Mouse (Mus musculus): ENCODE results near the gene Setd1b.
A peak's percentile ranks its signal among the peaks of the same experiment; 100 is the strongest.

Gene Setd1b

DNA sequence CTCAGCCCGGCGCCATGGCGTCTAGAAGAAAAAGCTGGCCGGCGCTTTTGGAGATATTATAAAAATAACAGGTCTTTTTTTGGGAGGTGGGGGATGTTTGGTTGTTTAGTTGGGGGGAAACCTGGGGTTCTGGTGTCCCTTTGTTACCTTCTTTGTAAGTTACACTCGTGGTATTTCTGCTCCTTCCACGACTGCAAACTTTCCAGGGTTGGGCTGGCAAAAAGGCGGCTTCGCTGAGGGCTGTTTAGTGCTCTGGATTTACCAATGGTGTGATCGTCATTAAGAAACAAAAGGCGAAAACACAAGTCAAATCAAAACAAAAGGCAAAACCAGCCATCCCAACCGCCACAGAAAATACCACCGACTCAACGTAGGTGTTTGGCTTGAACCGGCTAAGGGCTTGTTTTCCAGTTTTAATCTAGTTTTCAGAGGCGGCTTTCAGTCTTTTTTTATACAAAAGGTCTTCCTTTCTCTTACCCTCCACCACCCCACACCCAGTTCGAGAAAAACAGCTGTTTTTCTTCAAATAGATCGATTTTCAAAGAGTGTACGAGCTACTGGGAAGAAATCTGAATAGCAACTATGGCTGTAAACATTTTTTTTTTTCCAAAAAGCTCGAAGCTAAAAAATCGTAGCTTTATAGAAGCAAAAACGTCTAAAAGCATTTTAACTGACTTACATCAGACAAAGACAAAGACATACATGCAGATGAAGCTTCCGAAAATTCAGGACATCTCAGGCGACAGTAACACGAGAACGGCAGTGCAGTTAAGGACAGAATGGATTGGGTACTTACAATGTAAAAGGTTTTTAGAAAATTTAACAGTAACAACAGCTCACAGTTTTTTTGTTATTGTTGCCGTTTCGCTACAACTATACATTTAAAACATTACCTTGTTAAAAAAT is 2.0 kb upstream of the Setd1b start:
- DNase-seq (ENCODE audit: low read depth, low spot score), result no peak

DNA sequence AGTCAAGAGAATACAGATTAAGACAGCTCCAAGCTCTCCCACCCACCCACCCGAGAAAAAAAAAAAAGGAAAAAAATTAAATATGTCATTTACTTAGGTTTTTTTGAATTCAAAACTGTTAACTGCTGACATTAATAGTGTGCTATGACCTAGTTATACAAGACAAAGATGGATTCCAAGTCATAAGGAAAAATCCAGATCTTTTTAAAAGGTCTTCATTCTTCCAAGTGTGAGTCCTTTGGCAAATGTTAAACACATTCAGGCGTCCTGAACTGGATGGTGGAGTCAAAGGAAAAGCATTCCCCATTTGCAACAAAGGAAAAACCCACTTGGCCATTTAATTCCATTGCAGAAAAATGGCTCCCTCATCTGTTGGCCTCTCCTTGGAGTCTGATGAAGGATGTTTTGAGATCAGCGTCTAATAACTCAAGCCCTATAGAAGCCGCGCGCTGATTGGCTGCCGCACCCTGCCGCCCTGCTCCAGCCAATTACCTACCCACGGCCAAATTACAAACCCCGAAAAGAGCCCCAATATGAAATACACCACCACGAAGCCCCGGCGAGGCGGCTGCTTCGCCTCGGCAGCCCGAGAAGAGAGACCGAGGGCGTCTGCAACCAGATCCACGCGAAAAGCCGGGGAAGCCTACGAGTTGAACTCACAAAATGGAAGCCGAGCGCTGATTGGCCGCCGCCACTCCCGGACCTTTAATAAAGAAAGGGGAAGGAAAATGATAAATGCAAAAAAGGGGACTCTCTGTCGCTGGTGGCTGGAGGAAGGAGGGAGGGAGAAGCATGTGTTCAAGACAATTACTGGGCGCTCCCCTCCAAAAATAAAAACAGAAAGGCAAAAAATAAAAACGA is 1.1 kb upstream of the Setd1b start:
- peak; percentile 94 for DNase-seq (ENCODE audit: low read depth, low spot score)

GRCm38 (mm10) chr5:123141555-123142160 is 335 bp upstream of the Setd1b start:
- DNase-seq (ENCODE audit: low read depth, low spot score), result peak; percentile 40

DNA sequence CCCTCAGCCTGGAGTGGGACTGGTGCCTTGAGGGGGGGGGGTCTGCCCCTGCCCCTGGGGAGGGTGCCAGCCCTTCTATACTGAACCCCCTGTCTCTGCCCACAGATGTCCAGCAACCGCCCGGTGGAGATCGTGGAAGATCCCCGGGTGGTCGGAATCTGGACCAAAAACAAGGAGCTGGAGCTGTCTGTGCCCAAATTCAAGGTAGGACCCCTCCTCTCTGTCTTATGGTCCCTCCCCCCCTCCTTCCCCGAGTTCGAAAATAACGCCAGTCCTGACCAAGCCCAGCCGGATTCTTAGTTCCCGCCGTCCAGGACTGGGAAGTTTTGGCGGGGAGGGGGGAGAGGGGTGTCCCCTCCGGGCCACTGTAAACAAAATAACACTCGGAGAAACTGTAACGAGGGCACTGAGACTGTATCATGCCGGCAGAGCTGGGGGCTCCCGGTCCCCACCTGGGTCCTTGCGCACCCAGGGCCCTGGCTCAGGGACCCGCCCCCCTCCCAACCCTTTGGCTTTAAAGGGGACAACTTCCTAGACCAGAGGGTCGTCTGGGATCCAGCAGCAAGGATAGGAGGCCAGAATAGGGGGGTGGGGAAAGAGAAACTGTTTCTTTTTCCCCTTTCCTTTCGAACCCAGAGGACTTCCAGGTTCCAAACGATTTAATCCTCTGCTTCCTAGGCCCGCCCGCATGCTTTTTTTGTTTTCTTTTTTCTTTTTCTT is 1.4 kb downstream of the Setd1b start:
- DNase-seq (ENCODE audit: low read depth, low spot score), result no peak

DNA sequence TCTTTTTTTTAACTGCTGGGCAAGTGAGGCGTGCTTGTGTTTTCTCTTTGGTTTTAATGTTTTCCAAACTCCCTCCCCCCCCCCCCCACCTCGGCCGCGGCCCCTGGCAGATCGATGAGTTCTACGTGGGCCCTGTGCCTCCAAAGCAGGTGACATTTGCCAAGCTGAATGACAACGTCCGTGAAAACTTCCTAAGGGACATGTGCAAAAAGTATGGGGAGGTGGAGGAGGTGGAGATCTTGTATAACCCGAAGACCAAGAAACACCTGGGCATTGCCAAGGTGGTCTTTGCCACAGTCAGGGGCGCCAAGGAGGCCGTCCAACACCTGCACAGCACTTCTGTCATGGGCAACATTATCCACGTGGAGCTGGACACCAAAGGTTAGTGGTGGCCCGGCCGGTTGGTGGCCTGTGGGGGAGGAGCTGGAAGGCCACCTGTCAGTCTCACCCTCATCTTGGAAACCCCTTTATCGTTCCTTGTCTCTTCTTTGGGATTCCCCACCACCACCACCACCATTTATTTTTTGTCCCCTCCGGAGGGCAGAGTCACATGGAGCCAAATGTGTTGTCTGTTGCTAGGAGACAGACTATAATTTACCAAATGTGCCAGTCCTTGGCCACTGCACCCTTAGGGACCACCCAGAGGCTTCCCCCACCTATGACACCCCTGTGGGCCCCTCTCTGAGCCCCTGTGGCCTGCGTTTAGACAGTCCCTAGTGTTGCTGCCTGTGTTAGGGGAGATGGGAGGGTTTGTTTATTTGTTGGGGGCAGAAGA is 2.2 kb downstream of the Setd1b start:
- no peak for DNase-seq (ENCODE audit: low read depth, low spot score)

DNA sequence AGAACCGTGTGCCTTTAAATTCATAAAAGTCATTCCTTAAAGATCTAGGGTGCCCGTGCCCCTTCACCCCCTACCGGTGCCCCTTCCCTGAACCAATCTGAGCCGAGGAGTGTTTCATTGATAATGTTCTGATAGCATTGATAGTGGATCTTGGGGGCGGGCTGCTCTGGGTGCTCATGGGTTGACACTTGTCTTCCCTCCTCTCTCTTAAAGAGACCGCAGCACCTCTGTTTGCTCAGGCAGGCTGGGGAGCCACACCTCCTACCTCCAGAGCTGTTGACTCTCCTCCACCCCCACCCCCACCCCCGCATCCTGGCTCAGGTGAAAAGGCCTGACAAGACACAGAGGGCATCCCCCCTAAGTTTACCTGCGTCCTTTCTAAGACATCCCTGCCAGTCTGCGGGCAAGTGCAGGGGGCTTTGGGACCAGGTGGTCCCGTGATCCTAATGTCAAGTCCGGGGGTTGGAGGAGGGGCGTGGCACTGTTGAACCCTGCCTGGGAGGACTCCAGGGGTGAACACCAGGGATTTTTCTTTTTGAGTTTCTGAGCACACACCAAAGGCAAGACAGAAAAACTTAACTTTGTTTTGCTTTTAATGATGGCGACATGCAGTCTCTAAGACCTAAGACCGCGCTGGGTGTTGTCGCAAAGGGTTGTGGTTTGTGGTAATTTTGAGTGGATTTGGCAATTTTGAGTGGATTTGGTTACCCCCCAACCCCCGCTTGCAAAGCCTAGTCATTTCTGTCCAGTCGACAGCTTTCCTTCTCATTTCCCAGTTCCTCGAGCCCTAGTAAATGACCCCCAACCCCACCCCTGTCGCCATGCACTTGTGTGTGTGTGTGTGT is 3.0 kb downstream of the Setd1b start:
- DNase-seq (ENCODE audit: low read depth, low spot score), result no peak

- no peak for DNase-seq (ENCODE audit: low read depth, low spot score)
These were observed 4.4 kb downstream of the Setd1b start for GRCm38 (mm10) chr5:123146357-123146756.

GRCm38 (mm10) chr5:123147569-123147968 is 5.6 kb downstream of the Setd1b start:
- DNase-seq (ENCODE audit: low read depth, low spot score), result no peak

DNA sequence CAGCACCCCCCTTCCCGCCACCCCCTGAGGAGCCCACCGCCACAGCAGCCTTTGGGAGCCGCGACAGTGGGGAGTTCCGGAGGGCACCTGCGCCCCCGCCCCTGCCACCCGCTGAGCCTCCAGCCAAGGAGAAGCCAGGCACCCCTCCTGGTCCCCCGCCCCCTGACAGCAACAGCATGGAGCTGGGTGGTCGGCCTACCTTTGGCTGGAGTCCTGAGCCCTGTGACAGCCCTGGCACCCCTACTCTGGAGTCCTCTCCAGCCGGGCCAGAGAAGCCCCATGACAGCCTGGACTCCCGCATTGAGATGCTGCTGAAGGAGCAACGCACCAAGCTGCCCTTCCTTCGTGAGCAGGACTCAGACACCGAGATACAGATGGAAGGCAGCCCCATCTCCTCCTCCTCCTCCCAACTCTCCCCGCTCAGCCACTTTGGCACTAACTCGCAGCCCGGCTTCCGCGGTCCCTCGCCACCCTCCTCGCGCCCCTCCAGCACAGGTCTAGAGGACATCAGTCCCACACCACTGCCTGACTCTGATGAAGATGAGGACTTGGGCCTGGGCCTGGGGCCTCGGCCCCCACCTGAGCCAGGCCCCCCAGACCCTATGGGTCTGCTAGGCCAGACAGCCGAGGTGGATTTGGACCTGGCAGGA is 6.2 kb downstream of the Setd1b start:
- no peak for DNase-seq (ENCODE audit: low read depth, low spot score)

- DNase-seq (ENCODE audit: low read depth, low spot score), result peak; percentile 91
These were observed 7.7 kb downstream of the Setd1b start for GRCm38 (mm10) chr5:123149451-123150400.

DNA sequence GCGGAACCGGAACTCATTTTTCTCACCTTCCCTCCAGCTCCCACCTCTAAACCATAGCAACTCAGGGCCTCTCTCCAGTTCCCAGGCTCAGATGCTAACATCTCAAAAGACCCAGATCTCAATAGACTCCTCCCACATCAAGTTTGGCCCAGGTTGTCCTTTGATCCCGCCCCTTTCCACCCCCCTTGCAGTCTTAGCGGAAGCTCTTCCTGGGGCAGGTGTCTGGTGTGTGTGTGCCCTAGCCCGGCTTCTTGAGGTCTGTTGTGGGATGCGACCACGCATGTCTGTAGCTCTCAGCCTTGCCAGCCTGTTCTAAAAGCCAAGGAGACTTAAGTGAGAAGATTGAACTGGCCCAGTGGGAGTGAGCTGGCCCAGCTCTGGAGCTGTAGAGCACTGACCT is 8.6 kb downstream of the Setd1b start:
- no peak for DNase-seq (ENCODE audit: low read depth, low spot score)

GRCm38 (mm10) chr5:123151077-123151476 is 9.1 kb downstream of the Setd1b start:
- DNase-seq (ENCODE audit: low read depth, low spot score), result peak; percentile 52

- DNase-seq (ENCODE audit: low read depth, low spot score), result no peak
These were observed 9.8 kb downstream of the Setd1b start for GRCm38 (mm10) chr5:123151707-123152362.

DNA sequence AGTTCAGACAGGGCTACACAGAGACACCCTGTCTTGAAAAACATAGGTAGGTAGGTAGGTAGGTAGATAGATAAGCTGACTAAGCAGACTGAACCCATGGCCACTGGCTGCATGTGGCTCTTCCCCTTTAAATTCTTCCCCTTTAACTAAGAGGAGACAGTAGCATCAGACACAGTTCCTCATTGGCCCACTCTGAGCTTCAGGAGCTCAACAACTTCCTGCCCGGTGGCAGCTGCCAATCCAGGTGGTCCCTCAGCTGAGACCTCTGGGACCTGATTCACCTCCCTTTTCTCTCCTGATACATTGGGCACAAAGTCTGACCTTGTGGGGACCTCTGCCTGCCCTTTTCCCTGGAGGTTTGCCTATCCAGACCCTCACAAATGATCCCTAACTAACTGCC is 10.9 kb downstream of the Setd1b start:
- DNase-seq (ENCODE audit: low read depth, low spot score), result no peak

DNA sequence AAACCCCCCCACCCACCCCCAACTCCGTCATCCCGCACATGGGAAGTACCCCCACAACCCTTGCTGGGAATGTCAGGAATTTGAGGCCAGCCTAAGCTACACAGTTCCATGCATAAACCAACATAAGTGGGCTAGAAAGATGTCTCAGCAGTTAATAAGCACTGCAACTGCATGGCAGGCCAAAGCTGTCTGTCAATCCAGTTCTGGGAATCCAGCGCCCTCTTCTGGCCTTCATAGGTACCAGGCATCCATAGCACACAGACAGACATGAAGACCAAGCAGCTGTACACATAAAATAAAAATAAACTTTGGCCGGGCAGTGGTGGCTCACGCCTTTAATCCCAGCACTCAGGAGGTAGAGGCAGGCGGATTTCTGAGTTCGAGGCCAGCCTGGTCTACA is 13.4 kb downstream of the Setd1b start:
- peak; percentile 73 for DNase-seq (ENCODE audit: low read depth, low spot score)

DNA sequence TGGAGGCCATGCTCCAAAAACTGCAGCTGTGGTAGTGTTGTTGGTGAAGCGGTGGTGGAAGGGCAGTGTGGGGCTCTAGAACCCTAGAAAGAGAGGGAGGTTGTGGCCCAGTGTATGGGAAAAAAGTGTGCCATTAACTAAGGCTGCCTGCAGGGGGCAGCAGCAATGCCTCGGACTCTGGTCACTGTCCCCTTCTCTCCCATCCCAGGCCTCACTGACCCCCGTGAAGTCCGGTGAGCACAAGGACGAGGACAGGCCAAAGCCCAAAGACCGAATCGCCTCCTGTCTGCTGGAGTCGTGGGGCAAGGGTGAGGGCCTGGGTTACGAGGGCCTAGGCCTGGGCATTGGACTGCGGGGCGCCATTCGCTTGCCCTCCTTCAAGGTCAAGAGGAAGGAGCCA is 14.8 kb downstream of the Setd1b start:
- no peak for DNase-seq (ENCODE audit: low read depth, low spot score)

DNA sequence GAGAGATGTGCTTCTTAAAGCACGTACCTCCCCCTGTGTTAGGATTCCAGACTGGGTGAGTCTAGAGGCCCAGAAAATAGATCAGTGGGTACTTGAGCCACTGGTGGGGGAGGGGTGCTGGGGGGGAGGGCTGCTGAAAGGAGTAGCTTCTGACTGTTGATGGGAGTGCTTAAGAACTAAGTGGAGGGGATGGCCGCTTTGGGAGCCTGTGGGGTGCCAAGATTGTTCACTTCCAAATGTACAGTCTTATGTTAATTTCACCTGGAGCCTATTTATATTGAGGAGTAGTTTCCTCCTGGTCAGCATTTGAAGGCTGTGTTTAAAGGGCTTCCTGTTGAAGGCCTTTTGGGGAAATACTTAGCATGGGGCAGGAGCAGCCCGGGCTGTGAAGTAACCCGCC is 16.0 kb downstream of the Setd1b start:
- no peak for DNase-seq (ENCODE audit: low read depth, low spot score)

DNA sequence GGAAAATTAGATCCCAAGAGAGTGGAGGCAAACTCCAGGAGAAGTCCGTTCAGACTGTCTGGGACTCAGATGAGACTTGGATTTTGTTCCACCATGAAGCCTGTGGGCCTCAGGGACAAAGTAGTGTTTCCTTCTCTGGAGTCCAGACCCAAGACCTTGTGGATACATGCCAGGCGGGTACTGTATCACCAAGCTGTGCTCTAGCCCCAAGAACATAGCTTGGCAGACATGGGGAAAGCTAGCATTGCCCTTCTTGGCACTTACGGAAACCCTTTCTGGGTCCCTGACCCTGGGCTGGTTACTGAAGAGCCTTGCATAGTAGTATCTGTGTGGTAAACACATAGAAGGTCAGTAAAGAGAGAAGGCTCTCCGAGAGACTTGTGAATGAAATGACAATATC is 17.5 kb downstream of the Setd1b start:
- DNase-seq (ENCODE audit: low read depth, low spot score), result peak; percentile 83

Data from skeletal muscle tissue, adult 2 months (tissue).